Mouse (Mus musculus): ENCODE data around the gene Sept9. TPM values are rescaled to one million over a fixed set of nuclear protein-coding genes. Genes with fewer than 3 reads are reported as not detected.

Sept9 gene
- total RNA-seq, 2 experiments from 2014 or later = 61.0 to 84.7 TPM

GRCm38 (mm10) chr11:117269946-117270345, 70.5 kb downstream of the Sept9 start:
- DNase-seq (ENCODE audit: low spot score in 2 of 2) = no peak
- intact Hi-C loops (cut with DNase I) = no loop called here

GRCm38 (mm10) chr11:117274973-117275372, 75.5 kb downstream of the Sept9 start:
- intact Hi-C loops (cut with DNase I) = no loop called here
- no peak for DNase-seq (ENCODE audit: low spot score in 2 of 2)

GRCm38 (mm10) chr11:117275999-117276398, 76.5 kb downstream of the Sept9 start:
- intact Hi-C loops (cut with DNase I) = no loop called here
- DNase-seq (ENCODE audit: low spot score in 2 of 2) = peak in 1 of 2 experiments; percentile 35

GRCm38 (mm10) chr11:117276946-117277345, 77.5 kb downstream of the Sept9 start:
- DNase-seq (ENCODE audit: low spot score in 2 of 2) = no peak
- intact Hi-C loops (cut with DNase I) = no loop called here

GRCm38 (mm10) chr11:117278113-117278512, 78.7 kb downstream of the Sept9 start:
- DNase-seq (ENCODE audit: low spot score in 2 of 2) = no peak
- intact Hi-C loops (cut with DNase I) = no loop called here

GRCm38 (mm10) chr11:117278514-117278913, 79.1 kb downstream of the Sept9 start:
- intact Hi-C loops (cut with DNase I) = no loop called here
- no peak for DNase-seq (ENCODE audit: low spot score in 2 of 2)

GRCm38 (mm10) chr11:117279993-117280392, 80.5 kb downstream of the Sept9 start:
- DNase-seq (ENCODE audit: low spot score in 2 of 2) = no peak
- intact Hi-C loops (cut with DNase I) = no loop called here

GRCm38 (mm10) chr11:117283048-117283888, 83.8 kb downstream of the Sept9 start:
- no peak for DNase-seq (ENCODE audit: low spot score in 2 of 2)
- intact Hi-C loops (cut with DNase I) = no loop called here

- intact Hi-C loops (cut with DNase I) = no loop called here
Measured at GRCm38 (mm10) chr11:117283889-117284450, 84.5 kb downstream of the Sept9 start.

GRCm38 (mm10) chr11:117284721-117285605, 85.5 kb downstream of the Sept9 start:
- DNase-seq (ENCODE audit: low spot score in 2 of 2) = no peak
- intact Hi-C loops (cut with DNase I) = no loop called here

More at GRCm38 (mm10) chr11:117283889-117284450, 84.5 kb downstream of the Sept9 start:
- DNase-seq (ENCODE audit: low spot score in 2 of 2) = no peak

- DNase-seq (ENCODE audit: low spot score in 2 of 2) = no peak
- intact Hi-C loops (cut with DNase I) = no loop called here
Measured at GRCm38 (mm10) chr11:117285606-117285931, 86.1 kb downstream of the Sept9 start.

- DNase-seq (ENCODE audit: low spot score in 2 of 2) = no peak
- intact Hi-C loops (cut with DNase I) = no loop called here
Measured at GRCm38 (mm10) chr11:117287792-117288191, 88.3 kb downstream of the Sept9 start.

- intact Hi-C loops (cut with DNase I) = no loop called here
- no peak for DNase-seq (ENCODE audit: low spot score in 2 of 2)
Measured at GRCm38 (mm10) chr11:117288765-117289164, 89.3 kb downstream of the Sept9 start.

- DNase-seq (ENCODE audit: low spot score in 2 of 2) = peak in 1 of 2 experiments; percentile 71
- intact Hi-C loops (cut with DNase I) = no loop called here
Measured at GRCm38 (mm10) chr11:117291271-117292059, 92.0 kb downstream of the Sept9 start.

GRCm38 (mm10) chr11:117292446-117292845, 93.0 kb downstream of the Sept9 start:
- intact Hi-C loops (cut with DNase I) = no loop called here
- DNase-seq (ENCODE audit: low spot score in 2 of 2) = no peak

- intact Hi-C loops (cut with DNase I) = no loop called here
- DNase-seq (ENCODE audit: low spot score in 2 of 2) = no peak
Measured at GRCm38 (mm10) chr11:117295266-117295665, 95.8 kb downstream of the Sept9 start.

- intact Hi-C loops (cut with DNase I) = no loop called here
Measured at GRCm38 (mm10) chr11:117296116-117296499, 96.6 kb downstream of the Sept9 start.

GRCm38 (mm10) chr11:117296500-117297189, 97.2 kb downstream of the Sept9 start:
- intact Hi-C loops (cut with DNase I) = no loop called here
- DNase-seq (ENCODE audit: low spot score in 2 of 2) = peak in 1 of 2 experiments; percentile 28

More at GRCm38 (mm10) chr11:117296116-117296499, 96.6 kb downstream of the Sept9 start:
- DNase-seq (ENCODE audit: low spot score in 2 of 2) = no peak

All from left cerebral cortex, postnatal 25 days (tissue).